Mouse (Mus musculus) lung, postnatal 4 days (tissue): ENCODE data around the gene Olfr1411.

Experiments
- DNase-seq, 2 experiments: peaks; one replicate each; pipeline ENCODE4 v3.0.0; 2021

The Olfr1411 gene

DNA sequence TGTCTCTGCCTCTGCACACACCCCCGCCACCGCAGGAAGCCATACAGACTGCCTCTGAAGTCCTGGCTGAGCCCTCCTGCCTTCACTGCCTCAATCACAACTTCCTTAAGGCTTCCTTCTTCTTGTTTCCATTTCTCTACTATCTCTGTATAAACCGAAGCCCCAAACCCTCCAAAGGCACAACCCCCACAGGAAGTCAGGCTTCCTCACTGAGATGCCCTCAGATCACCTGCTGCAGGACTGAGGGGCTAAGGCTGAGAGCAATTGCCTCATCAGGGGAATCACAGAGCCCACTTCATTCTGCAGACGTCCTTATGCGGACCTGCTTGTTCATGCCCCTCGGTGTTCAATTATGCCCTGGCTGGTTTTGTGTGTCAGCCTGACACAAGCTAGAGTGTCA is 46.2 kb downstream of the Olfr1411 start:
- DNase-seq = no peak

DNA sequence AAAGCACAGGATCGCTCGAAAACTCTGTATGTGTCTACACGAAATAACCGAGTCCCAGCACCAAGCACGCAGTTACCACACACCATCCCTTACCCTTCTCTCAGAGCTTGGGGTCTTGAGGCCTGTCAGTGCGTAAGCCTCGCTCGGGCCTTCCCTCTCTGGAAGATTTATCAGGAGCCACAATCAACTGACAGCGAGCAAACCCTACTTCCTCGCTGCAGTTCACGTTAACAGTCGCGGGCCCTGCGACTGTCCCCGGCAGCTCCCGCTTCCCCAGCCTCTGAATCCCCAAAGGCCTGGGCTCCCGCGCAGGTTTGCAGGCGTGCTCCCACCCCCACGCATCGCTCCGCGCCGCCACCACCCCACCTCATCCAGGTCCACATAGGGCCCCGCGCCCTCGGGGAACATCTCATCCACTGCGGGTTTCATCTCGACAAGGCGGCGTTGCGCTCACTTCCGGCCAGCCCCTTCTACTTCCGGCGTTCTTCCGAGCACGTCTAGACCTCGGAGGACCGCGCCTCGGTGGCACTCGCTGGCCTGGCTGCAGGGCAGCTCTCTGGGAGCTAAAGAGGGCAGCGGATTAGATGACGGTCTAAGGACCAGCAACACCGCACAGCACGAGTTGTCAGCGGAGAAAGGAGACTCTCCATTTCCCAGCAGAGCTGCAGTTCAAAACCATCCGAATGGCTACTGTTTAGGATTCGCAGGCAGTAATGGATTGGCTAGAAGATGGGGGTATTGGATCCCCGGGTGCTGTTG is 47.5 kb downstream of the Olfr1411 start, which contains the start of gene Cops9:
Gene Cops9 (minus strand): TSS at position 472 of the 759 bp plus-strand sequence.
- DNase-seq = peak; percentile 92

DNA sequence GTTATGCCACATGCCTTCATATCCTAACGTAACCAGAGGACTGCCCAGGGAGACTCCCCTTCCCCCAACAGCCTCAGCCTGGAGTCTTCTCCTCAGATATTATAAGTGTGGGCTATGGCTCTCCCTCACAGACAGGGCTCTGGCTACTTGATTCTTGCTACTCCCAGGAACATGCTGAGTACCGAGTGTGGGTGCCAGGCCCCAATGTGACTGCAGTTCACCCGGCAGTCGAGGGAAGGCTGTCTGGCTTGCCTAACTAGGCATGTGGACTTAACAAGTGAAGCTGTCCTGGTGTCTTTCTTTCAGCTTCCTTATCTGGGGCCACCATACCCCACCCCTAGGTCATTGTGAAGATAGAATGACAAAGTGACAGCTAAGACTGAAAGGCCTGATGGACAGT is 49.5 kb downstream of the Olfr1411 start:
- DNase-seq = no peak

DNA sequence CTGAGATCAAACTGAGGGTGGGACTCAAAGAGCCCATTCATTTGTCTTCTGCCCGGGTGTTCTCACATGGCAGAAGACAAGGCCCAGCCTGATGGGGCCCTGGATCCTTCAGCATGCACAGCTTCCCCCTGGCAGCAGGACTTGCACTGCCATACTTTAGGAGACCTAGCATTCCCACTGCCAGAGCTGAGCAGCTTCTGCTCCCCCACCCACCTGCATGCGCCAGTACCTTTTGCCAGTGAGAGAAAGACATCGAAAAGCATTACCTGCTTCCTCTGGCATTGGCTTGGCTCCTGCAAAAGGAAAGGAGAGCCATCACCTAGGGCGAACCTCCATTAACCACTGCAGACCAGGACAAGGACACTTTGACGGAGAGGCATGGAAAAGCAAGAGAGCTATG is 50.7 kb downstream of the Olfr1411 start:
- DNase-seq = no peak

DNA sequence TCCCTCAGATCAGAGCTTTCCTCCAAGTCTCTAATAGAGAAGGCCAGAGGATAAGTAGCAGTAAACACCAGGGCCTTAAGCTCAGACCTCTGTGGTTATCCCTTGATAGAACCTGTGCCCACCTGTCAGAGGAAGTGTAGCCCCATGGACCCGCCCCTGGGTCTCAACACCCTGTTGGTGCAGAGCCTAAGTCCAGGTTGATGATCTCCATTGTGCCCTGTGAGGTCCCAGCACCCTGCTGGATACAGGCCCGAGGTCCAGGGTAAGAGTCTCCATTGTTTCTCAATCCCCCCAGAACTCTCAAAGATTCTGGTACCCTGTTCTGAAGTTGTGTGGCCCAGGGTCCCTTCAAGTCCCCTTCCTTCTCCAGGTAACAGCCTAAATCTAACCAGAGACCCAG is 51.9 kb downstream of the Olfr1411 start:
- no peak for DNase-seq

DNA sequence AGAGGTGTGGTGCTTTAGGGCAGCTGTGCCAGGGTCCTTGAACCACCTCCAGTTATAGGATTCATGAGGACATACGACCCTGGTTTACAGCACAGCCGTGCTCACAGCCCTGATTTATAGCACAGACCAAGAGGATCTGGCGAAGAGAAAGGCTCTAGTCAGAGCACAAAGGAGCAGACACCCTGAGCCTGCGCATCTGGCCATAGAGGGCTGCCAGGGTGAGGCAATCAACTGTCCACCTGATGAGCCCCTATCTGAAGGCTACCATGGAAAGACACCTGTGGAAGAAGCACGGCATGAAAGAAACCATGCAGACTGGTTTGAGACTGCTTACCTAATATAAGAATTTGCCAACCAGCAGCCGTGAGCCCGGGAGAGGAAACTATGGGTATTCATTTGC is 52.4 kb downstream of the Olfr1411 start:
- DNase-seq = no peak

DNA sequence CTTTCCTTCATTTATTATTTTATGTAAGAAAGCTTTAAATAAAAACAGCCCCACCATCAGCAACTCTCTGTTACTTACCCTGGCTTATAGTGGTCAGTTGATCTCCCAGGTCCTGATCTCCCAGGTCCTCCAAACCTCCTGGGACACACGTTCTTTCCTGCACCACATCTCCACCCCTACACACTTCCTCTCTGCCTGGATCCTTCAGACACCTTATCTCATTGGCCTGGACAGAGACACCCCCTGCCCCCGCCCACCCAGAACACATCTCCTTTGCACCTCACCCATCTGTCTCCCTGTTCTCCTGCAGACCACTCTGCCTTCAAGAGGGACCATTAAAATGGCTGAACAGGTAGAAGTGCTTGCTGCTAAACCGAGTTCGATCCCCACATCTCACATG is 52.8 kb downstream of the Olfr1411 start:
- no peak for DNase-seq
